Mouse (Mus musculus) central nervous system, embryonic 18 days (tissue): Measurements from ENCODE around the gene Smug1. TPM values are rescaled to one million over a fixed set of nuclear protein-coding genes. Genes with fewer than 3 reads are reported as not detected.

Experiments used
- polyA plus RNA-seq: library from polyadenylated mRNA; depleted of rRNA; stranded (reverse); fragments of >200 nt; gene quantifications from 2 replicates; pipeline ENCODE4 v1.2.3, GENCODE M21; 2012; rRNA removed

Gene Smug1
- 27.0 and 30.0 TPM in 2 replicates for polyA plus RNA-seq

GRCm38 (mm10) chr15:103167042-103167615 lies at the start of gene Smug1:
Gene Smug1 (minus strand): TSS chr15:103167092.

Other genes starting within 250 kb of the Smug1 start
- gene Hoxc13, start 246.0 kb downstream of the Smug1 start, polyA plus RNA-seq, result not detected in 2 replicates
- gene Hoxc12, start 230.3 kb downstream of the Smug1 start, polyA plus RNA-seq, result not detected in 2 replicates
- not detected in 2 replicates for gene Hoxc11, start 212.7 kb downstream of the Smug1 start, polyA plus RNA-seq
- gene Hoxc10, start 200.3 kb downstream of the Smug1 start, polyA plus RNA-seq, result not detected in 2 replicates
- gene Hoxc5, start 199.6 kb downstream of the Smug1 start, polyA plus RNA-seq, result 0.06 and 0.07 TPM in 2 replicates
- gene Hoxc9, start 190.7 kb downstream of the Smug1 start, polyA plus RNA-seq, result not detected in 2 replicates
- gene Hoxc8, start 176.5 kb downstream of the Smug1 start, polyA plus RNA-seq, result not detected in 2 replicates
- gene Hoxc6, start 168.8 kb downstream of the Smug1 start, polyA plus RNA-seq, result 0.14 TPM in 1 of 2 replicates, not detected in the other
- gene Hoxc4, start 148.2 kb downstream of the Smug1 start, polyA plus RNA-seq, result 0.10 and 0.28 TPM in 2 replicates
- gene Cbx5, start 72.7 kb upstream of the Smug1 start, polyA plus RNA-seq, result 86.8 and 91.8 TPM in 2 replicates
- gene Hnrnpa1, start 73.3 kb upstream of the Smug1 start, polyA plus RNA-seq, result 1,022 and 1,097 TPM in 2 replicates
- 0.25 and 0.32 TPM in 2 replicates for gene Nfe2, start 91.3 kb upstream of the Smug1 start, polyA plus RNA-seq
- gene Copz1, start 105.6 kb upstream of the Smug1 start, polyA plus RNA-seq, result 160 and 164 TPM in 2 replicates
- gene Gpr84, start 143.5 kb upstream of the Smug1 start, polyA plus RNA-seq, result 0.27 and 0.31 TPM in 2 replicates
- gene Zfp385a, start 173.0 kb upstream of the Smug1 start, polyA plus RNA-seq, result 20.7 and 25.0 TPM in 2 replicates
- gene Itga5, start 199.7 kb upstream of the Smug1 start, polyA plus RNA-seq, result 5.1 and 6.9 TPM in 2 replicates